Mouse (Mus musculus): ENCODE data around the gene Trabd2b. TPM values are rescaled to one million over a fixed set of nuclear protein-coding genes. Genes with fewer than 3 reads are reported as not detected.

Trabd2b gene
- total RNA-seq, 4 experiments from 2014 or later, result 62.0 to 82.7 (median 71.5) TPM

DNA sequence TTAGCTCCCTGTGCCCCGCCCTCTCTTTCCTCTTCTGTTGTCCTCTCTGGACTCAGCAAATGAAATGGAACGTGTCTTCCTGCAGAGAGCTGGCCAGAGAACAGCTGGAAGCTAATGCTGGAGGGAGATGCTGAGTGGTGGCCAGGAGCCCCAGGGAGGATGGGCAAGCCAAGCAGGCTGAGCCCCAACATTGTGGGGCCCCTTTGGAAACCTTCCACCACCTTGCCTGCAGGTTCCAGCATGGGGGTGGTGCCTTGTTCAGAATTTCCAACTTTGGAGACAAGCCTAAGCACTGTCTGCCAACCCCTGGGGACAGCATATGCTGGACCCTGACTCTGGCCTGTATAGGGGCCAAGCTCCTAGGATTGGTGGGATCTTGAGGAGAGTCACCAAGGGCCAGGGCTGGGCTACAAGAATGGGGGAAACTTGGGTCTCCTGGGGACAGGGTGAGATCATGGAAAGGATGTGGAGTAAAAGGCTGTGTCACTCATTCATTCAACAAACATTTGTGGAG is 188.7 kb downstream of the Trabd2b start:
- peak; percentile 62 for DNase-seq (ENCODE audit: low spot score)

DNA sequence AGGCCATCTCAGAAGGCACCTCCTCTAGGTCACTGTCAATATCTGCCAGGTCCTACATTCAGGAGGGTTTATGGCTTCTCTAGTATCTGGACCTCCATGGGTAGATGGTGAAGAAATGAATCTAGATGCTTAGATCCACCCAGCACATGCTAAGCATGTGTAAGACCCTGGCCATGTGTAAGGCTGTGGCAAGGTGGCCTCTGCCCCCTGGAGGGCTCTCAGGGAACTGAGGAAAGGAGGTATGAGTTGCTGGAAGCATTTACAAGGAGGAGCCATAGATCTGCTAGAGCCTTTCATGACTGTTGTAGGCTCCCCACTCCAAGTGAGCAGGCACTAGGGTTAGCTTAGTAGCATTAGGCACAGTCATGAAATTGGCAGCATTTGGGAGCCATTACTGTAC is 192.6 kb downstream of the Trabd2b start:
- no peak for DNase-seq (ENCODE audit: low spot score)

DNA sequence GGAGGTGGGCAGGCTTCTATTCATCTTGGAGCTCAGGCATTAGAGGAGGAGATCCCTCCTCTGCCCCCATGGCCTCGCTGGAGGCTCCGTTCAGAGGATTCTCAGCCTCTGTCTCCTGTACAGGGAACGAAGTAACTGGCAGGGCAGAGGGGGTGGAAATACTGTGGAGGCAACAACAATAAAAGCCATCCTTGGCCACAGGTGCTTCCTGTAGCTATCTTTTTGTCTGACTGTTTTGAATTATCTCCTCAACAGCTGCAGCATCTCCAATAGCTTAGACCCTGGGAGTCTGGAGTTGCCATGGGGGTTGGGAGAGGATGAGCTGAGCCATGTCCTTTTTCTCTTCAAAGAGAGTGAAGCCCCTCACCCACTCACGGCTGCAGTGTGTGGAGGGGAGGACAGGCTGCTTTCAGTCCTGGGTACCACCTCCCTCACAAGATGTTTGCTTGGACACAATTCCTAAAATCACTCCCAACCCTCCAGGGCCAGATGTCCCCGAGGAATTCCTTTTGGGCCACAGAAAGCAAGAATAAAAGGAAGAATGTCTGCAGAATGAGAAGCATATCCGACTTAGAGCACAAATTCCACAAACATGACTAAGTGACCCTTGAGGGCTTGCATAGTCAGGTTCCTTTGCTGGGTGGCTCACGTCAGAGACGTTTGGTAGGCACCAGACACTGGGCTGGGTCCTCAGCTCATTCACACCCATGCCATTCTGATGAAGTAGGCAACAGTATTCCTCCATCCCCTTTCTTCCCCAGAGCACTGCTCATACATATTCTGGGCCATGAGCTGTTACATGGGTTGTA is 194.9 kb downstream of the Trabd2b start:
- no peak for DNase-seq (ENCODE audit: low spot score)

DNA sequence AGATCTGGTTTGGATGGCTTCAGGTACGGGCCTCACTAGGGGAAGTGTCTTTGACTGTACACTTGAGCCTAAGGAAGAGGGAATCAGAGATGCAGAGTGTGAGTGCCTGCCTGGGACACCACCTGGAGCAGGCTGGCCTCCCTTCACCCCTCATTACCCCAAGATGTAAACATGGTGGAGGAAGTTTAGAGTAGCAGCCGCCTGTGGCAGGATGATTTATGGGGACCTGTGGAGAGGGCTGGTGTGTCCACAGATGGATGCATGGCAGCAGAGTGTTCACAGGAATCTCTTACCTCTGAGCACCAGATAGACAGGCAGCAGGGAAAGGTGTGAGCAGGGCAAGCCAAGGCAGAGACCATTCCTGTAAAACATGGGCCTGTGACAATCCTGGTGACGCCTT is 199.1 kb downstream of the Trabd2b start:
- DNase-seq (ENCODE audit: low spot score), result no peak

DNA sequence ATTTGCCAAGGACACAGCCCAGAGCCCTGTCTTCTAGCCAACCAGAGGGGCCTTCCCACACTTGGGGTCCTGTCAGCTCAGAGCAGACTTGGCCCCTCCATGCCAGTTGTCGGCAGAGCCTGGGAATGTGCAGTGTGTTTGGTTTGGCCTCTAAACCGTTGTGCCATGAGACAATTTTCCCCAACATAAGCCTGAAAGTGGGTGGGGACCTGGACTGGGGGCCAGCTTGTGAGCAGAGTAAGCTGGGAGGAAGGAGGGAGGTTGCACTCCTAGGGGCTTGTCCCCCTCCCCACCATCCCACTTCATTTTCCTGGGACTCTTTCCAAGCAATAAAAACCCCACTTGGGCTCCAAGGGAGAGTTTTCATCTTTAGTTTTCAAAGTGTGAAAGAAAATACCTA is 201.3 kb downstream of the Trabd2b start:
- DNase-seq (ENCODE audit: low spot score), result no peak

DNA sequence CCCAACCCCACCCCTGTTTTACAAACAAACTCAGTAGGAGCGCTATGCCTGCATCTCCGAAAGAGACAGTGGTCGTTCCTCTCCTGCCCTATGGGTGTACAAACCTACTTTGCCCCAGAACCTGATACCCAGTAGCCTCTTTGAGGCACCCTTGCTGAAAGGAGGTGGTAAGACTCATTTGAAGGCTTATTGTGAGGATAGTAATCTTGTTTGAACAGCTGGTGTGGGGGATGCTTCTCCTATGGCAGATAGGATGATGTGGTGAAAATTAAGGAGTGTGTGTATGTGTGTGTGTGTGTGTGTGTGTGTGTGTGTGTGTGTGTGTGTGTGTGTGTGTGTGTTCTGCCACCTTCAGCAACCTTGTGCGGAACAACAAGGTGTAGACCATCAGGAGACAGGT is 202.8 kb downstream of the Trabd2b start:
- no peak for DNase-seq (ENCODE audit: low spot score)

DNA sequence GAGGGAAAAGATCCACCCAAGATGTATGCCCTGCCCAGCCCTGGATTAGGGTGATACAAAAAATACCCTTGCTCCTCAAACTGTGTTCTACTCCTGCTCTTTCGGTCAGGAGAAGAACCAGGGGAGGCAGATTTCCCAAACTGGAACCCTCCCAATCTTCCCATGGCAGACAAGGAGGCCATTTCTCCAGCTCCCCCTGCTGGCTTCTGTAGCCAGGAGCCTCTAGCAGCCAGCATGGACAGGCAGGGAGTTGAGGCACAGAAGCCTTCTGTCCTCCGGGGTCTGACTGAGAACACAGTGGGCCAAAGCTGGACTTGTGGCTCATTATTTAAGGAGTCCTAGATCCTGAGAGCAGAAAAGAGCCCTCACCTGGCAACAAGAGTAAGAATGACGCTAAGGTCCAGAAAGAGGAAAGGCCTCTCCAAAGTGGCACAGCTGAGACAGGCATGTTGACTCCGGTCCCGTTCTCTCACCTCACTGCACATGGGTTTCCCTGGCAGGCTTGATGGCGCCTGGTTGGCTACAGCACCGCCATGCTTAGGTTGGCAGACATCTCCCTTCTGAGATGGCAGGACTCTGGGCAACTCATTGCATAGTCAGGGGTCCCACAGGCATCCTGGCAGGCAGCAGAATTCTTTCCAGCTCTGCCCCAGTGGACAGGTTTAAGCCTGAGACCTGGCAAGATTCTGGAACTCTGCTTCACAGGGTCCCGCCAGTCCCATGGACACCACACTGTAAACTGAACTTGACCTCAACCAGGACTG is 204.8 kb downstream of the Trabd2b start:
- DNase-seq (ENCODE audit: low spot score), result no peak

DNA sequence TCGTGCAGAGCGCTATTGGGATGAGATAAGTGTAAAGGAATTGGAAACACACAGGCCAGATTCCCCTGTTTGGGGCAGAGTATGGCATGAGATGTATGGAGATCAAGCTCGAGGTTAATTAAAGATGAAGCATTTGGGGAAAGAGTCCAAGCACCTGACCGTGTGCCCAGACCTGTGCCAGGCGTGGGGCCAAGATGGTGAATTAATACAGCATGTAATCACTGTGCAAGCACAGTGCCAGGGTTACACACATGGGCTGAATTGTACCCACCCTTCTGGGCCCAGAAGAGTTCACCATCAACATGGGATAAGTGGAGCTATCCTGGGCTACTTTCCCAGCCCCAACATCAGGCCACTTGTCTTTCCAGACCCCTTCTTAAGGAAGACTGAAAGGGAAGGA is 205.5 kb downstream of the Trabd2b start:
- DNase-seq (ENCODE audit: low spot score), result no peak

DNA sequence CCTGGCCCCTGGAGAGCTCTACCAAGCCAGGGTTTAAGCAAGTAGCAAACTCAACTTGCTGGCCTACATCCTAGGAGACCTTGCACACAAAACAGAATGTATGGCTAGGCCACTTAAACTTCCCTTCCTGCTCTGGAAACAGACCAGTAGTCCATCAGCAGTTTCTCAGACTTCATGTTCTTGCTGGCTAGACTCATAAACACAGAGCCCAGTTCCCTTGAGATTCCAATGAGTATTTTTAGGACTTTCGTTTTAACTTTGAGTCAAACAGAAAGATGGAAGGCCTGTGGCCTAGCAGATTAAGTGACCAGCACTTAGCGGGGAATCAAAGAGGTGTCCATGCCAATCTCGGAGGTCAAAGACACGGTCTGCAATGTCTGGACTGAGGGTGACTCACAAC is 206.3 kb downstream of the Trabd2b start:
- DNase-seq (ENCODE audit: low spot score), result peak; percentile 47

DNA sequence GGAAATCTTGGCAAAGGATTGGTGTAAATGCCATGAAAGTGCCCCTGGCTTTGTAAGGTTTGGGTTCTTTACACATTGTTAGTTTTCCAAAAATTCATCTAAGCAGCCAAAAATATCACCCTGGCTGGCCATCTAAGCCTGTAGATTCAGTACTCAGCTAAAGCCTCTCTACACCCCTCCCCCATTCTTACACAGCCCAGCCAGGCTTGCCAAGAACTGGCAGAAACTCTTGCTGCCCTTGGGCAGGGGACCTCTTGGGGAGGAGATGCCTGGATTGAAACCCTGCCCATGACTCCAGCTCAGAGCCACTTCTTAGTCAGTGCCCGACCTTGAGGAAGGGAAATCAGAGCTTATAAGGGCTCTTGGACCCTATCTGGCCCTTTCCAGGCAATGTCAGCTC is 207.6 kb downstream of the Trabd2b start:
- DNase-seq (ENCODE audit: low spot score), result no peak

DNA sequence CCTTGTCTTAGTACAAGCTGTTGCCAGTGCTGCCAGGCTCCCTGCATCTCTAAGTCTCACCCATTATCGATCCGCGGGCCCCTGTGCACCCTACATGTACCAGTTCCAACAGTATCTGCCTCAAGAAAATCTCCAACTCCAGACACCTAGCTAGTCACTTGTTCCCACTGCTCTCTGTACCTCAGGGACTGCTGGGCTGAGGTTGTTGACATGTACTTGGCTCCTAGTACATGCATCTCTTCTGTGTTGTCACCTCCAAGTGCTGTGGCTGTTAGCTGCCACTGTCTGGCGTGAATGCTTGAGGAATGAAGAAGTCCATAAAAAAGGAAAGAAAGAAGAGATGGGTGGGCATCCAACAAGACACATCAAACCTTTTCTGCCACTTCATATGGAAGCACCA is 209.2 kb downstream of the Trabd2b start:
- no peak for DNase-seq (ENCODE audit: low spot score)

DNA sequence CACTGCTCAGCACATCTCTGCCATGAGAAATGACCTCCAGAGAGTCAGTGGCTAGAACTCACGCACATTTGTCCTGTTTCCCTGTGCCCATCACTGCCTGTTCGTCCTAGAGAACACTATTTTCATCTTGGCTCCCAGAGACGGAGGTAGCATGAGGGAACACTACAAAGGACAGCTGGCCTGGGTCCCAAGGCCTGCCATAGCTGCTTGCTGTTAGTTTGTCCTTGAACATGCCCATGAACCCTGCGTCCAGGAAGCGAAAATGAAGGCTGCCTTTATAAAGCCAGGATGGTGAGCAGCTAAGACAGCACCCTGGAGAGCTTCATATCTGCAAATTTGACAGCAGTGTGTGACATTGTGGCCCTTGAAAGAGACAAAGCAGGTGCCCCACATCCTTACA is 216.4 kb downstream of the Trabd2b start:
- peak; percentile 58 for DNase-seq (ENCODE audit: low spot score)

DNA sequence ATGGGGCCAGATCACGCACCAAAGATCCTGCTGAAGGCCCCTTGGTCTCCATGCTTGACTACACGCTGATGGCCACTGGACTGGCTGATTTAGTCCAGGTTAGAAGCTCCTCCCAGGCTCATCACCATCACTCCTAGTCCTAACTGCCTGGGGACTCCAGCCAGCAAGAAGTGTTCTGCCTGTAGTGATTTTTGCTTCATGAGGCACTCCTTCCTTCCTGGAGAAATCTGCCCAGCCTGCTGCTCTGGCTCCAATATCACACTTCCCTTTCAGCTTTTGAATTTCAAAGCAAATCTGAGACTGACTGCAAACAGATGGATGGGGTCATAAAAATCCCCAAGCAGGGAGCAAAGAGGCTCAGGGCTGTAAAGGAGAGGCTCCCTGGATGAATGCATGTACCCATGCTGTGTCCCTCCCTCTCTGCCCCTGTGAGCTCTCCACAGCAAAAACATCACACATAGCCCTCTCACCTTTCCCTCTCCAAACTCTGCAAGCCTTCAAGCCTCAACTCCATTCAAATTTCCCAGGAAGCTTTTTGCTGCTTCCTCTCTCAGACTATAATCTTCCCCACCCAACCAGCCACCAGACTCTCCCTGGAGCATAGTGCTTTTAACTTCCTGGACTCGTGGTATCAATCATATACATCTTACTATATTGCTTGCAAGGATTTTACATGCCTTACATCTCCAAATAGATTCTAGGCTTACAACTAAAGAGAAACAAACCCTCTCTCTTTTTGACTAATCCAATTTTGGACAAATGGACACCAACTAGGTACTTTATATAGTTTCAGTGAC is 217.8 kb downstream of the Trabd2b start:
- no peak for DNase-seq (ENCODE audit: low spot score)

DNA sequence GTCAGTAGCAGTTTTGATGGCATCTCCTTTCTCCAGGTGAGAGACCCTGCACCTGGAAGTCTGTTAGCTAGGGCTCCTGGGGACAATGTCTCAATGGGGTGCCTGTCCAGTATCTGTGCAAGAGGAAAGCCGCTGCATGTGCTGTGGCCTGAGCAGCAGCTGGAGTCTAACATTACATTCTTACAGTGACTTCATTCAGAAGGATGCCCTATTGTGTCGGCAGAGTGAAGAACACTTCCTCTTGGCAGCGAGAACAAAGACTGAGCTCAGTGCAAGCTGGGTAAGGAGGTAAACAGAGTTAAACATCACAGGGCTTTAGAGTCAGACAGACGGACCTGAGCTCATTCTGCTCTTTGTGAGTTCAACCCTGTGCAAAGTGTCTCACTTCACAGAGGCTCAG is 218.8 kb downstream of the Trabd2b start:
- DNase-seq (ENCODE audit: low spot score), result no peak

DNA sequence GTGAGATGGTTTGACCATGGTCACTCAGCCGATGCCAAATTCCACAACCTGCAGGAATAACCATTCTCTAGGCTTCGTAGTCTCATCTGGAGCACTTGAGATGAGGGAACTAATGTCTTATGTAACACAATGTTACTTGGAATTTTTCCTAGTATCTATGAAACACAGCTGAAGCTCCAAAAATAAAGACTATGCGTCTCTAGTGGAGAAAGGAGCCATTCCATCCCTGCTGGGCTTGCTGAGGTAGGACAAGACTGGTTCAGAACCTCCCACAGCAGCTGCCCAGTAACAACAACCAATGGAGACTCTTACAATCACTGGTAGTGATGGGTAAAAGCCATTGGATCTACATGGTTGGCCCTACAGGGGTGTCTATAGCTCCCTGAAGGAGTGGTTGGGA is 219.4 kb downstream of the Trabd2b start:
- DNase-seq (ENCODE audit: low spot score), result no peak

DNA sequence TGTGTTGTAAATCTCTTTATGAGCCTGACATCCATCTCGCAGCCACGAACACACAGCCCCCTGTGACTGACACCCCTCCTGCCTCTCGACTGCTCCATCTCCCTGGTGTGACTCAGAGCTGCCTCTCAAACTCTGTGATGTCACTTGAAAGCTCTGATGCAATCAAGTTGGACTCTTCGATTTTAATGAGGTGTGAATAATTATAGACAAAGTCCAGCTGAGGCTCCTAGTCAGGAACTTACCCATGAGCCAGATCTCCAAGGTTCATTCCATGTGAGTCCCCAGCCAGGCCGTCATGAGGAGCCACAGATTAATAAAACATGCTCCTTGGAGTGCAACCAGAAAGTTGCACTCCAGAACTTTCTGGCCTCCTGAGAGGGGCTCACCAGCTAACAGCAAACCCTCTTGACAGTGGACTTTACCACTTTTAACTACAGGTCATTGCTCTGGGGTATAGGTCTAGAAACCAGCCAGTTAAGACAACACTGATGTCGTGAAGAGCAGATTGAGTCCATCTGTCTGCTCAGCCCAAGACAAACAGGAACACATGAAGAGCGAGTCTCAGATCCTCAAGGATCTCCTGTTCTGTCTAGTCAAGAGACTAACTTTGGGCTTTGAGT is 221.3 kb downstream of the Trabd2b start:
- DNase-seq (ENCODE audit: low spot score), result no peak

DNA sequence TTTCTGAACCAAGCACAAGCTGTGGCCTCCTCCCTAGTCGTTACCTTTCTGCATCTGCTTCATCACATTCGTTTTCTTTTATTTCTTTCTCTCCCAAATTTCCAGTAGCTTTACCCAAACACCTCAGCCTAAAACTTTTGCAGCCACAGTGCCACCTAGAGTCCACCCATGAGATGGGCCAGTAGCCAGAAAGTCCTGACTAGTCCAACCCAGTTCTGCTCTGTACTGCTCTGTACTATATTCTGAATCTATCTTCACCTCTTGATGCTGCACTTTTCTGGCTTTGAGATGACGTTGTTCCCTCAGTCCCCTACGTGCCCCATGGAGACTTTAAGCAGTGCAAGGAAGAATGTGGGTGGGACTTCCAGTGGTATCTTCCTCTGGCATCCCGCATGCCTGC is 229.4 kb downstream of the Trabd2b start:
- DNase-seq (ENCODE audit: low spot score), result peak; percentile 86

DNA sequence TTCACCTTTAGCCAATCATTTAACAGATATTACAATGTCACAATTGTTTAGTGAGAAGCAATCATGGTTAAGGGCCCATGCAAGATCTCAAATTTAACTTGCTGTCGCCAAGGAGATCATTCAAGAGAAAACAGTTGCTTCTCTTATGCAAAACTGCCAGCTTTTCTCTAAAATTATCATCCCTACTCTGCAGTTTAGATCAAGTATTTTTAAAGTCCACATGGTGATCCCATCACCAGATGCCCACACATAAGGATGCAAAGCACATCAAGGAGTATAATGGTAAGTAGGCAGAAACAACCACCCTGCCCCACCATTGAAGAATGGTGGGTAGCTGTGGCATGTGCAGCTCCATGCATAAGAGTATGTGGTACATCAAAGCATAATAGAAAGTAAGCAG is 229.8 kb downstream of the Trabd2b start:
- DNase-seq (ENCODE audit: low spot score), result no peak

DNA sequence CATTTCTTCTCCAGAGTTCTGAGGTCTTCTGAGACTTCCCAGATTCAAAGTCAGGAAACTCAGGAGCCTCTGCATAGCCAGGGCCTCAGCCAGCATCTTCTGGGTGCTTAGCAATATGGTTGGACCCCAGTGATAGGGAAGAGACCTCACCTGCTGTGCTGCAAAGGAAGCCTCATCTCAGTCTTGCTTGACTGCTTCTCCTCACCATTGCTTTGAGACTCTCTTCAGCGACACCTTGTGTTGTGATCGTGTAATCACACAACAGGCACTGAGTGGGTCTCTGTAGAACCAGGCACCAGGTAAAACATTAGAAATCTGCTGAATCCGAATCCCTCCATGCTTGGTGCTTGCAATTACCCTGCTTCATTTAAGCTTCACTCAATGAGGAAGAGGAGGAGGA is 230.6 kb downstream of the Trabd2b start:
- no peak for DNase-seq (ENCODE audit: low spot score)

DNA sequence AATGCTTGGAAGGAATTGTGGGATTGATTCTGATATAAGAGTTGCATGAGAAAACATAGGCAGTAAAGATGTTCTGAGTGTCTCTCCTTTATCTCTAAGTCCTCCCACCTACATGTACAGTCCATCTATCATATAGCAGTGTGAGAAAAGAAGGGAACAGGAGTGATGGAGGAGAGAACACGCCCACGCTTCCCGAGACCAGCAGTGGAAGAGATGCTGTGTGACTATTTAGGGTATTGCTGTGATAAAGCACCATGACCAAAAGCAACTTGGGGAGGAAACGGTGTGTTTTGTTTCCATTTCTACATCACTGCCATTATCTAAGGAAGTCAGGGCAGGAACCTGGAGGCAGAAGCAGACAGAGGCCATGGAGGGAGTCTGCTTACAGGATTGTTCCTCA is 235.9 kb downstream of the Trabd2b start:
- DNase-seq (ENCODE audit: low spot score), result no peak

DNA sequence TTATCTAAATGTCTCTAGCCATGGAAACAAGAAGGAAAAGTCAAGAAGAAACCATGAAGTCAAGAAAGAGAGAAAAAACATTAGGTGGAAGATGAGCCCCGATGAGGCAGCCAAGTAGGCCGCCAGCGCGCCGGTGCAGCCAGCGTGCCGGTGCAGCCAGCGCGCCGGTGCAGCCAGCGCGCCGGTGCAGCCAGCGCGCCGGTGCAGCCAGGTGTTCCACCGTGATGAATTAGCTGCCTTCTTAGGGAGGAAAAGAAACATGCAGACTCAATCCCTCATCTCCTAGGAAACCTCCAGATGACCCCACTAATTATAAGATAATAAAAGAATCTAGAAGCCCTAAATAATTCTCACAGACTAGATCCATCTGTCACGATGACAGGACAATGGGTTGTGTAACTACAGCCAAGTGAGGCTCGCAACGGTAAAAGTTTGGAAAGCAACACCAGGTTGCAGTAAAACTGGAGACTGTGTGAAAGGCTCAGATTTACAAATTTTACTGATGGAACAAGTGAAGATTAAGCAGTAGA is 237.2 kb downstream of the Trabd2b start:
- DNase-seq (ENCODE audit: low spot score), result no peak
